Mouse (Mus musculus): Measurements from ENCODE around the gene Opn1sw. TPM values are rescaled to one million over a fixed set of nuclear protein-coding genes. Genes with fewer than 3 reads are reported as not detected.
A peak's percentile ranks its signal among the peaks of the same experiment; 100 is the strongest.
"Not testable (repeated sequence)": the region's sequence is repeated elsewhere in the genome, so short reads cannot be mapped to it uniquely, and the experiment has no call there.

The Opn1sw gene
- polyA plus RNA-seq, 1 experiment = not detected

- H3K9me3 ChIP-seq (ENCODE audit: control insufficient read depth, low read length) = no peaks in the 10 kb centered on the region; the same call in 1 of the 2 replicates
- H3K27me3 ChIP-seq (ENCODE audit: control insufficient read depth) = peaks cover 83% of the 10 kb centered on the region
- H3K4me3 ChIP-seq (replicated peaks) = no peak overlapping the region
- peaks cover 4% of the 10 kb centered on the region for H3K4me1 ChIP-seq (ENCODE audit: control insufficient read depth)
- no peaks in the 10 kb centered on the region for H3K36me3 ChIP-seq (ENCODE audit: control insufficient read depth)
- TF ChIP-seq TAL1 (IDR thresholded peaks at IDR 0.05; ENCODE audit: low read length) (no peak), GATA1 (IDR thresholded peaks at IDR 0.05; ENCODE audit: low read length) (no peak)
These were observed 11.6 kb upstream of the Opn1sw start for GRCm38 (mm10) chr6:29399851-29400250.

GRCm38 (mm10) chr6:29397575-29397974 lies 9.3 kb upstream of the Opn1sw start:
- Histone ChIP-seq H3K36me3 (ENCODE audit: control insufficient read depth) (no peaks in the 10 kb centered on the region), H3K4me1 (ENCODE audit: control insufficient read depth) (peaks cover 4% of the 10 kb centered on the region), H3K4me3 (replicated peaks) (no peak overlapping the region), H3K27me3 (ENCODE audit: control insufficient read depth) (peaks cover 88% of the 10 kb centered on the region), H3K9me3 (ENCODE audit: control insufficient read depth, low read length) (no peaks in the 10 kb centered on the region; the same call in 1 of the 2 replicates)
- TF ChIP-seq TAL1 (IDR thresholded peaks at IDR 0.05; ENCODE audit: low read length) = no peak
- TF ChIP-seq GATA1 (IDR thresholded peaks at IDR 0.05; ENCODE audit: low read length) = no peak

- peaks cover 88% of the 10 kb centered on the region for H3K27me3 ChIP-seq (ENCODE audit: control insufficient read depth)
- TF ChIP-seq GATA1 (IDR thresholded peaks at IDR 0.05; ENCODE audit: low read length) (no peak), TAL1 (IDR thresholded peaks at IDR 0.05; ENCODE audit: low read length) (no peak)
- H3K36me3 ChIP-seq (ENCODE audit: control insufficient read depth) = no peaks in the 10 kb centered on the region
- peak overlapping the region; percentile 36 for H3K4me3 ChIP-seq (replicated peaks)
- no peaks in the 10 kb centered on the region; the same call in 1 of the 2 replicates for H3K9me3 ChIP-seq (ENCODE audit: control insufficient read depth, low read length)
- peaks cover 4% of the 10 kb centered on the region for H3K4me1 ChIP-seq (ENCODE audit: control insufficient read depth)
These were observed 8.7 kb upstream of the Opn1sw start for GRCm38 (mm10) chr6:29396714-29397540.

- H3K4me3 ChIP-seq (replicated peaks) = peak within 1 kb of the TSS; percentile 36
- no peaks in the 10 kb centered on the region; the same call in 1 of the 2 replicates for H3K9me3 ChIP-seq (ENCODE audit: control insufficient read depth, low read length)
- H3K36me3 ChIP-seq (ENCODE audit: control insufficient read depth) = no peaks in the 10 kb centered on the region
- H3K4me1 ChIP-seq (ENCODE audit: control insufficient read depth) = peaks cover 4% of the 10 kb centered on the region
- H3K27me3 ChIP-seq (ENCODE audit: control insufficient read depth) = peaks cover 88% of the 10 kb centered on the region
- TF ChIP-seq TAL1 (IDR thresholded peaks at IDR 0.05; ENCODE audit: low read length) = no peak
- no peak for TF ChIP-seq GATA1 (IDR thresholded peaks at IDR 0.05; ENCODE audit: low read length)
These were observed 7.8 kb upstream of the Opn1sw start, which contains the start of gene Ccdc136 for GRCm38 (mm10) chr6:29395910-29396713. Ccdc136 (plus strand) TSS chr6:29396309.

GRCm38 (mm10) chr6:29394286-29394685 lies 6.0 kb upstream of the Opn1sw start:
- no peaks in the 10 kb centered on the region for H3K36me3 ChIP-seq (ENCODE audit: control insufficient read depth)
- peaks cover 6% of the 10 kb centered on the region for H3K4me1 ChIP-seq (ENCODE audit: control insufficient read depth)
- peaks cover 85% of the 10 kb centered on the region for H3K27me3 ChIP-seq (ENCODE audit: control insufficient read depth)
- no peak overlapping the region for H3K4me3 ChIP-seq (replicated peaks)
- TF ChIP-seq TAL1 (IDR thresholded peaks at IDR 0.05; ENCODE audit: low read length) (no peak), GATA1 (IDR thresholded peaks at IDR 0.05; ENCODE audit: low read length) (no peak)
- no peaks in the 10 kb centered on the region; the same call in 1 of the 2 replicates for H3K9me3 ChIP-seq (ENCODE audit: control insufficient read depth, low read length)

- no peaks in the 10 kb centered on the region for H3K36me3 ChIP-seq (ENCODE audit: control insufficient read depth)
- no peaks in the 10 kb centered on the region; the same call in 1 of the 2 replicates for H3K9me3 ChIP-seq (ENCODE audit: control insufficient read depth, low read length)
- H3K4me1 ChIP-seq (ENCODE audit: control insufficient read depth) = peaks cover 23% of the 10 kb centered on the region
- H3K27me3 ChIP-seq (ENCODE audit: control insufficient read depth) = peaks cover 72% of the 10 kb centered on the region
- H3K4me3 ChIP-seq (replicated peaks) = no peak overlapping the region
- no peak for TF ChIP-seq GATA1 (IDR thresholded peaks at IDR 0.05; ENCODE audit: low read length)
- TF ChIP-seq TAL1 (IDR thresholded peaks at IDR 0.05; ENCODE audit: low read length) = no peak
These were observed 3.5 kb upstream of the Opn1sw start for GRCm38 (mm10) chr6:29391802-29392201.

GRCm38 (mm10) chr6:29391241-29391640 lies 3.0 kb upstream of the Opn1sw start:
- H3K36me3 ChIP-seq (ENCODE audit: control insufficient read depth); H3K9me3 ChIP-seq (ENCODE audit: control insufficient read depth, low read length); H3K4me3 ChIP-seq (replicated peaks): not testable (repeated sequence)
- Histone ChIP-seq H3K4me1 (ENCODE audit: control insufficient read depth) (peaks cover 20% of the 10 kb centered on the region), H3K27me3 (ENCODE audit: control insufficient read depth) (peaks cover 66% of the 10 kb centered on the region)

GRCm38 (mm10) chr6:29390500-29390899 lies 2.2 kb upstream of the Opn1sw start:
- not testable (repeated sequence) for H3K9me3 ChIP-seq (ENCODE audit: control insufficient read depth, low read length); H3K36me3 ChIP-seq (ENCODE audit: control insufficient read depth); H3K4me3 ChIP-seq (replicated peaks)
- Histone ChIP-seq H3K4me1 (ENCODE audit: control insufficient read depth) (peaks cover 19% of the 10 kb centered on the region), H3K27me3 (ENCODE audit: control insufficient read depth) (peaks cover 58% of the 10 kb centered on the region)

- H3K27me3 ChIP-seq (ENCODE audit: control insufficient read depth) = peaks cover 48% of the 10 kb centered on the region
- TF ChIP-seq GATA1 (IDR thresholded peaks at IDR 0.05; ENCODE audit: low read length) = no peak
- TF ChIP-seq TAL1 (IDR thresholded peaks at IDR 0.05; ENCODE audit: low read length) = no peak
- H3K4me1 ChIP-seq (ENCODE audit: control insufficient read depth) = peaks cover 19% of the 10 kb centered on the region
- H3K4me3 ChIP-seq (replicated peaks) = no peak overlapping the region
- H3K9me3 ChIP-seq (ENCODE audit: control insufficient read depth, low read length) = no peaks in the 10 kb centered on the region
- no peaks in the 10 kb centered on the region for H3K36me3 ChIP-seq (ENCODE audit: control insufficient read depth)
These were observed 1.2 kb upstream of the Opn1sw start for GRCm38 (mm10) chr6:29389425-29389824.
